Comparison of ENCODE assay signal across 8 mouse cellular contexts in genomic region chr19:38930252-38930787, GRCm38 (mm10). TPM values are rescaled to one million over a fixed set of nuclear protein-coding genes. Genes with fewer than 3 reads are reported as not detected.
DNase-seq lines count a peak whose midpoint lies in the region; ATAC-seq lines count a peak whose summit lies in the region.

No protein-coding gene starts in this region.

- no peaks in the 10 kb centered on the region for H3K9me3 ChIP-seq in forebrain, embryonic 14.5 days (replicated peaks; ENCODE audit: control insufficient read depth, low read length)
- no peaks in the 10 kb centered on the region for H3K9me3 ChIP-seq in neural tube, embryonic 13.5 days

- H3K9ac ChIP-seq in forebrain, embryonic 14.5 days (ENCODE audit: low read length): peak overlapping the region; percentile 91
- H3K9ac ChIP-seq in neural tube, embryonic 13.5 days: peak overlapping the region; percentile 91

- no peaks in the 10 kb centered on the region for H3K27me3 ChIP-seq in forebrain, embryonic 14.5 days (replicated peaks; ENCODE audit: control insufficient read depth, insufficient read depth, low read length)
- peaks cover 6% of the 10 kb centered on the region for H3K27me3 ChIP-seq in neural tube, embryonic 13.5 days

- peaks cover 4% of the 10 kb centered on the region; the same call in 1 of the 2 replicates for H3K4me1 ChIP-seq in forebrain, embryonic 14.5 days (ENCODE audit: control insufficient read depth, insufficient read depth, low read length)
- peaks cover 17% of the 10 kb centered on the region for H3K4me1 ChIP-seq in neural tube, embryonic 13.5 days (replicated peaks)

- H3K4me3 ChIP-seq in forebrain, embryonic 14.5 days (ENCODE audit: low read depth, low read length): peak overlapping the region; percentile 82
- peak overlapping the region; percentile 84 for H3K4me3 ChIP-seq in neural tube, embryonic 13.5 days

- peak overlapping the region; percentile 97 for H3K4me2 ChIP-seq in forebrain, embryonic 14.5 days (ENCODE audit: low read length)
- peak overlapping the region; percentile 99 for H3K4me2 ChIP-seq in neural tube, embryonic 13.5 days

- no peaks in the 10 kb centered on the region for H3K36me3 ChIP-seq in forebrain, embryonic 14.5 days (ENCODE audit: control insufficient read depth, insufficient read depth, low read length)
- no peaks in the 10 kb centered on the region for H3K36me3 ChIP-seq in neural tube, embryonic 13.5 days

- no peak overlapping the region for H3K27ac ChIP-seq in forebrain, embryonic 14.5 days (ENCODE audit: low read depth, low read length)
- peak overlapping the region; percentile 56 for H3K27ac ChIP-seq in neural tube, embryonic 13.5 days (replicated peaks)

- peak; percentile 29; the same call in 1 of the 2 replicates for ATAC-seq in forebrain, embryonic 14.5 days
- ATAC-seq in neural tube, embryonic 13.5 days (ENCODE audit: low read depth): peak; percentile 51

- peak; percentile 11 for DNase-seq in kidney, adult 9 months
- no peak for DNase-seq in kidney, adult 18-20 months
- peak; percentile 11 for DNase-seq in MEL-GATA-1-ER (ENCODE audit: extremely low read depth, low read depth)
- DNase-seq in forebrain, embryonic 14.5 days (ENCODE audit: low spot score): no peak
- peak; percentile 7 to 26 for DNase-seq in kidney, postnatal 4 days
- no peak for DNase-seq in Muller cell, postnatal 12 days (ENCODE audit: inconsistent ontology term)
- DNase-seq in frontal cortex, postnatal 25 days (ENCODE audit: low spot score in 2 of 2): no peak

- WGBS in forebrain, embryonic 14.5 days: 2% methylated on average over 23 of the region's 23 CpGs
- 2% methylated on average over 23 of the region's 23 CpGs for WGBS in neural tube, embryonic 13.5 days

RNA-seq across cellular contexts. Expression of gene Hells, which starts 0.4 kb away (rescaled TPM):
- polyA plus RNA-seq in forebrain, embryonic 14.5 days (2014; fragmentation: Nextera tagmentation; extraction: Ambion mirVana): 25.4 and 27.8 TPM in 2 replicates
- polyA plus RNA-seq in neural tube, embryonic 13.5 days (2015; fragmentation: Nextera tagmentation; extraction: Ambion mirVana): 11.0 and 12.9 TPM in 2 replicates

Comparison
In these comparisons a context has a peak if more than half of its experiments do, and no peak if none do; other contexts are left out.
1. DNase-seq: peak in kidney, adult 9 months (single experiment), MEL-GATA-1-ER (single experiment) and kidney, postnatal 4 days (2 of 2); none in kidney, adult 18-20 months (single experiment), forebrain, embryonic 14.5 days (single experiment), Muller cell, postnatal 12 days (single experiment) and frontal cortex, postnatal 25 days (0 of 2).